Mouse (Mus musculus) induced T-regulatory cell, adult 2 months (primary cell): Measurements from ENCODE around the gene Ampd3.

ENCODE experiments used
- DNase-seq: peaks from one replicate; pipeline ENCODE4 v3.0.0-alpha.2; 2012; ENCODE audit warnings: low read depth

Ampd3 gene

GRCm38 (mm10) chr7:110797722-110798409, 29.9 kb downstream of the Ampd3 start:
- DNase-seq, result peak; percentile 18

GRCm38 (mm10) chr7:110801028-110801427, 33.0 kb downstream of the Ampd3 start:
- peak; percentile 85 for DNase-seq

- no peak for DNase-seq
Observed at GRCm38 (mm10) chr7:110803131-110803530, 35.1 kb downstream of the Ampd3 start.

- DNase-seq, result no peak
Observed at GRCm38 (mm10) chr7:110804266-110804665, 36.3 kb downstream of the Ampd3 start.

- no peak for DNase-seq
Observed at GRCm38 (mm10) chr7:110807460-110808030, 39.5 kb downstream of the Ampd3 start.

- no peak for DNase-seq
Observed at GRCm38 (mm10) chr7:110808962-110809361, 41.0 kb downstream of the Ampd3 start.

GRCm38 (mm10) chr7:110809585-110810557, 41.9 kb downstream of the Ampd3 start:
- no peak for DNase-seq

GRCm38 (mm10) chr7:110810995-110811394, 43.0 kb downstream of the Ampd3 start:
- no peak for DNase-seq

- DNase-seq, result no peak
Observed at GRCm38 (mm10) chr7:110811529-110811928, 43.5 kb downstream of the Ampd3 start.

GRCm38 (mm10) chr7:110813983-110814382, 46.0 kb downstream of the Ampd3 start:
- DNase-seq, result no peak

GRCm38 (mm10) chr7:110816037-110816436, 48.0 kb downstream of the Ampd3 start:
- peak; percentile 80 for DNase-seq

GRCm38 (mm10) chr7:110818206-110818605, 50.2 kb downstream of the Ampd3 start:
- no peak for DNase-seq

GRCm38 (mm10) chr7:110818787-110819350, 50.9 kb downstream of the Ampd3 start:
- DNase-seq, result no peak

- DNase-seq, result no peak
Observed at GRCm38 (mm10) chr7:110821068-110821467, 53.1 kb downstream of the Ampd3 start.

- no peak for DNase-seq
Observed at GRCm38 (mm10) chr7:110821653-110822052, 53.6 kb downstream of the Ampd3 start.

- DNase-seq, result no peak
Observed at GRCm38 (mm10) chr7:110822055-110822454, 54.0 kb downstream of the Ampd3 start.

- no peak for DNase-seq
Observed at GRCm38 (mm10) chr7:110823076-110823475, 55.1 kb downstream of the Ampd3 start.

GRCm38 (mm10) chr7:110823593-110823992, 55.6 kb downstream of the Ampd3 start:
- no peak for DNase-seq

- DNase-seq, result no peak
Observed at GRCm38 (mm10) chr7:110823995-110824953, 56.3 kb downstream of the Ampd3 start.

GRCm38 (mm10) chr7:110833024-110833423, 65.0 kb downstream of the Ampd3 start:
- DNase-seq, result no peak

GRCm38 (mm10) chr7:110834018-110834417, 66.0 kb downstream of the Ampd3 start:
- no peak for DNase-seq
